Mouse (Mus musculus) NIH3T3 (cell line): ENCODE measurements around the gene Oxt.

ENCODE experiments used
- DNase-seq: peaks from one replicate; pipeline ENCODE4 v3.0.0-alpha.2; 2012; ENCODE audit warnings: low read depth

Gene Oxt

DNA sequence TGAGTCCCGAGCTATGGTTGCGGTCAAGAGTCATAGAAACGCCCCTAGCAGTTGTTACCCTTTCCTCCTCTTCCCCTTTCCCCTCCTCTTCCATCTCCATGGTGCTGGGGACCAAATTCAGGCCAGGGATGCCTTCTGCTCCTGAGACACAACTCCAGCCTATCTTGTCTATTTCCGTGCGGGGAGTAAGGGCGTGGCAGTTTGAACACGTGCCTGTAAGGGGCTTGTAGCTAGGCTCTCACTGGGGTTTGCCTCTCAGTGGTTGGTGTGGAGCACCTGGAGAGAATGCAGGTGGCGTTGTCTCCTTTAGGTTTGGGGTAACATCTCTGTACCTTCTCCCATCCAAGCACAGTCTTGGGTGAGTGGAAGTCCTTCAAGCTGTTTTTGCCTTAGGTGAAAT is 3.8 kb downstream of the Oxt start:
- no peak for DNase-seq

DNA sequence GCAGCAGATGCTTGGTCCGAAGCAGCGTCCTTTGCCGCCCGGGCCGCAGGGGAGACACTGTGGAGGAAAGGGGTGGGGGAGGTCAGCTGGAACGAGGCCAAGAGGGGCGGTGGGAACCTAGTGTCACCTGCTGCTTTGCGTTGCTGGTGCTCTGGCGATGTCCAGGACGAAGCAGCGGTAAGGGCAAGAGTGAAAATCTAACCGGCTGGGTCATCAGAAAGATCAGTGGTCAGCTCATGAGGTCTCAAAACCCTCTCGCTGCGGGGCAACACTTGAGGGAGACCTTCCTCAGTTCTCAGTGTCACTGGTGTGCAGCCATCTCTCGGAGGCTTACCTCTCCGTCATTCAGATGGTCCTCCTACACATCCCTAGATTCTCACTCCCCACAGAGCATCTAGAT is 5.2 kb downstream of the Oxt start:
- DNase-seq: no peak

DNA sequence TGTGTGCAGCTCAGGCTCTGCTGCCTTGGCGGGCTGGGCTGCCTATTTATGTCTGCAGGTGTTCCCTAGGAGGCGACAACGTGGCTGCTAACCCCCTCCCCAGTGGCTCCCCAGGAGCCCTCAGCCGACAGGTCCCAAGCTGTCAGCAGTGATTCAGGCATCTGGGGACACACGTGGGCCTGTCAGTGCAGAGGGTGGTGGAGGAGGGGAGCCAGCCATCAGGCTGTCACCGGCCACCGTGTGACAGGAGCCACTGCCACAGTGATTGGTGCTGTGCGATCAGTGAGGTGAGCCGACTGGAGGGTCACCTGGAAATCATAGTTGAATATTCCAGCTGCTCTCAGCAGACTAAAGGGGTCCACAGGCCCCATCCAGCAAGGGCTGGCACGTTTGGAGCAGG is 6.6 kb downstream of the Oxt start, which contains the start of gene Avp:
Avp (minus strand) TSS at position 3 of the 400 bp plus-strand sequence.
- no peak for DNase-seq

GRCm38 (mm10) chr2:130583902-130584560 is 8.1 kb downstream of the Oxt start:
- DNase-seq: peak; percentile 53

DNA sequence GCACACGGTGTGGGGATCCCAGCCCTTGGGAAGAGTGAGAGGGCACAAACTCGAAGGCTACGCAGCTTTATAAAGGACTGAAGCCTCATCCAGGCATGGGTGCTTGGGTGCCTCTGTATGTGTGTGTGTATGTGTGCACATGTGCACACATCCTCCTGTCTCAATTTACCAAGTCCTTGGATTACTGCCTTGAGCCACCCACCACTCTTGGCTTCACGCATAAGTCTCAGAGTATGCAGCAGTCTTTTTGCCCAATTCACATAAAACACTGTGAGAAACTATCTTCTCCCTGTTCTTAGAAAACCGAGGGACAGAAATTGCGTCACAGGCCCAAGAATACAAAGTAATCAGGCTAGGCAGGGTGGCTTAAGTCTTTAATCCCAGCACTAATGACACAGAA is 10.0 kb downstream of the Oxt start:
- DNase-seq: no peak

DNA sequence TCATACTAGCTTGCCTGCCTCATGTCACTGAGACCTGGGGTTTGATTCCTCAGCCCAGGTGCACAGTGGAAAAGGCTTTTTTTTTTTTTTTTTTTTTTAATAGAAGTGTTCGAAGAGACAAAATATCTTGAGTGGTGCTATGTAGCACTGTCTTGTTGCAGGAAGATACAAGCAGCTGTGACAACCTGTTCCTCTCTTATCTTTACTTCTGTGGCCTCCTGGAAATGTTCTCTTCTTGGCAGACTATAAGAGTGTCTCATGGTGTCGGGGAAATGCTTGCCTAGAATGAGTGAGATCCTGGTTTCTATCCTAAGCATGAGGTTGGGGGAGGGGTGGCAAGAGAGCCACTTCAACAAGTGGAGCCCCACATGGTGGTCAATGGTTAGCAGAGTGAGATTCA is 12.4 kb downstream of the Oxt start:
- no peak for DNase-seq

GRCm38 (mm10) chr2:130589157-130589556 is 13.2 kb downstream of the Oxt start:
- no peak for DNase-seq

DNA sequence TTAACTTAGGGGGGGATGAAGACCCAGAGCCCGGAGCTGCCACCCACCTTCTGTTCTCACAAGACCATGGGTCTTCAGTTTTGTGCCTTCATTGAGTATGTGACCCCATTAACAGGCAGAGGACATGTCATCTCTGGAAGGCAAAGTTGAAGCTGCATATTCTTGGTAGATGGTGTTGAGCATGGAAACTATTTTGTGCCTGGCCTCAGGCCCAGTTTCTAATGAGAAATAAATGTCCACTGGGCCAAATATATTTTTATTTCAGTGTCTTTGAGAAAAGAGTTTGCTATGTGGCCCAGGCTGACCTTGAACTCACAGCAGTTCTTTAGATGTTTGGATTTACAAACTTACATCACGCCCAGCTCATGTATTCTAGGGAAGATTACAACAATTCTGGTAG is 13.8 kb downstream of the Oxt start:
- DNase-seq: peak; percentile 29

GRCm38 (mm10) chr2:130591016-130591415 is 15.0 kb downstream of the Oxt start:
- DNase-seq: no peak

DNA sequence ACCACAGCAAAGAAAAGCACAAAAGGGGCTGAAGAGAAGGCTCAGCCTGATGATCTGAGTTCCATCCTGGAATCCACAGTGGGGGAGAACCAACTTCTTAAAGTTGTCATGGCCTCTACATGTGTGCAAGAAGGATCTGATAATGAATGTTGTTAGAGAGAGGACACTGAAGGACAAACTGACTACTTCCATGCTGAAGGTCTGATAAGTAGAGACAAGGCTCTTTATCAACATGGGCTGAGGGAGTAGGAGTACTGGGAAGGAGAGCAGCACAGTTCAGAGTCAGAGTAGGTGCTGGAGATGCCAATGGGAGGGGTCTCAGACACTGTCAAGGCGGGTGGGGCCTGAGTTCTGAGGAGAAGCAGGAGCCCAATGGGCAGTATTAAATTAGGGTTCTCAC is 19.6 kb downstream of the Oxt start:
- DNase-seq: no peak

GRCm38 (mm10) chr2:130597601-130598010 is 21.6 kb downstream of the Oxt start:
- DNase-seq: peak; percentile 69

- no peak for DNase-seq
Measured at GRCm38 (mm10) chr2:130598399-130598798, 22.4 kb downstream of the Oxt start.

- no peak for DNase-seq
Measured at GRCm38 (mm10) chr2:130602195-130602594, 26.2 kb downstream of the Oxt start.

- DNase-seq: no peak
Measured at GRCm38 (mm10) chr2:130613091-130613490, 37.1 kb downstream of the Oxt start.

DNA sequence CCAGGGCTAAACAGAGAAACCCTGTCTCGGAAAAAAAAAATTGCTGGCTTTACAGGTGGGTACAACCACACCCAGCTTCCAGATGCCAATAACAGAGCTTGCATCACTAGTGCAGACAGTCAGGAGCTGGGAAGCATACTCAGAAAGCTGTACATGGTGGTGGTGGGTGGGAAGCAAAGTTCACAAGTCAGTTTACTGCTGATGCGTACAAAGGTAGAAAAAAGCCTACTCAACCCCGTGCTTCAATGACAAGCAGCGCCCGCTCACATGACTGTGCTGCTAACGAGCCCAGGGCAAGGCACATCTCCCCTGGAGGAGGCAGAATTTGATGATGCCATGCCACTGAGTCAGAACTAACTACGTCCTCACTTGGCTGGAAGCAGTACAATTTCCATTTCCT is 43.0 kb downstream of the Oxt start:
- DNase-seq: no peak
